Mouse (Mus musculus) CH12.LX (cell line): ENCODE measurements around the gene Fam163b. TPM values are rescaled to one million over a fixed set of nuclear protein-coding genes. Genes with fewer than 3 reads are reported as not detected.

ENCODE experiments used
- DNase-seq: peaks from one replicate; pipeline ENCODE4 v3.0.0-alpha.2; 2013; ENCODE audit errors: extremely low read depth
- H3K27ac ChIP-seq: 2 replicates; pipeline ENCODE4 v1.5.1; 2012; ENCODE audit warnings: low read depth, mild to moderate bottlenecking, control low read depth, moderate library complexity; ENCODE audit not compliant: insufficient read depth
- H3K27me3 ChIP-seq: replicated peaks from 2 replicates; pipeline ENCODE3; 2012; ENCODE audit warnings: inconsistent platforms
- H3K36me3 ChIP-seq, 2 experiments: replicated peaks in 1 of 2; 2 replicates each; pipeline versions ENCODE3 to v1.6.1; 2012; ENCODE audit warnings: inconsistent platforms in 1 of 2, low read length in 1 of 2, mild to moderate bottlenecking in 1 of 2, mixed read lengths in 1 of 2, moderate library complexity in 1 of 2; ENCODE audit not compliant: control insufficient read depth in 1 of 2, insufficient read depth in 1 of 2
- H3K4me1 ChIP-seq, 2 experiments: 2 replicates each; pipeline ENCODE4 v1.6.1; 2012; ENCODE audit warnings: inconsistent platforms in 1 of 2, moderate library complexity in 1 of 2; ENCODE audit not compliant: insufficient read depth in 2 of 2, control insufficient read depth in 1 of 2
- H3K4me2 ChIP-seq: 2 replicates; pipeline ENCODE4 v1.6.1; 2012; ENCODE audit warnings: low read depth, mild to moderate bottlenecking, control low read depth; ENCODE audit not compliant: poor library complexity, insufficient read depth, severe bottlenecking
- H3K4me3 ChIP-seq, 3 experiments: fragments of 150-350 bp in 1 of 3; sonication (generic) in 1 of 3; replicated peaks in 1 of 3; 2 replicates each; pipeline versions ENCODE3 to v1.5.1; 2011 to 2012; ENCODE audit warnings: low read depth in 2 of 3, low read length in 2 of 3, mild to moderate bottlenecking in 2 of 3, moderate library complexity in 2 of 3, control low read depth in 1 of 3, improper control_type of control experiment in 1 of 3, inconsistent platforms in 1 of 3, mixed read lengths in 1 of 3; ENCODE audit not compliant: poor library complexity in 1 of 3
- H3K79me2 ChIP-seq: replicated peaks from 2 replicates; pipeline ENCODE4 v1.6.1; 2012; ENCODE audit warnings: mild to moderate bottlenecking, moderate library complexity; ENCODE audit not compliant: control insufficient read depth, poor library complexity, insufficient read depth, severe bottlenecking; ENCODE audit errors: extremely low read depth
- H3K9ac ChIP-seq: 2 replicates; pipeline ENCODE4 v1.6.1; 2012; ENCODE audit warnings: low read depth, mild to moderate bottlenecking, control low read depth, moderate library complexity; ENCODE audit not compliant: insufficient read depth
- H3K9me3 ChIP-seq: replicated peaks from 2 replicates; pipeline ENCODE3; 2012; ENCODE audit warnings: low read length, inconsistent platforms, mixed read lengths
- E2F4 ChIP-seq: IDR thresholded peaks from 2 replicates; pipeline ENCODE4 v1.6.1; 2011; ENCODE audit warnings: low read depth, low read length, improper control_type of control experiment; ENCODE audit not compliant: insufficient replicate concordance
- HCFC1 ChIP-seq: IDR thresholded peaks from 2 replicates; pipeline ENCODE4 v1.6.1; 2012; ENCODE audit warnings: low read depth, mild to moderate bottlenecking, inconsistent platforms, low read length, improper control_type of control experiment
- IRF4 ChIP-seq: IDR thresholded peaks from 2 replicates; pipeline ENCODE4 v1.6.1; 2014; ENCODE audit warnings: low read depth, mild to moderate bottlenecking, inconsistent platforms, low read length, improper control_type of control experiment
- JUN ChIP-seq: IDR thresholded peaks from 2 replicates; pipeline ENCODE4 v1.6.1; 2011; ENCODE audit warnings: low read depth, mild to moderate bottlenecking, low read length, improper control_type of control experiment, moderate library complexity; ENCODE audit not compliant: insufficient read depth
- JUND ChIP-seq: conservative IDR thresholded peaks from 2 replicates; pipeline ENCODE4 v1.6.1; 2011; ENCODE audit warnings: low read depth, low read length, improper control_type of control experiment
- KAT2A ChIP-seq: IDR thresholded peaks from 2 replicates; pipeline ENCODE4 v1.6.1; 2012; ENCODE audit warnings: low read length, improper control_type of control experiment, inconsistent platforms; ENCODE audit not compliant: insufficient replicate concordance
- MAFK ChIP-seq: IDR thresholded peaks from 2 replicates; pipeline ENCODE4 v1.6.1; 2011; ENCODE audit warnings: low read length, improper control_type of control experiment; ENCODE audit not compliant: insufficient replicate concordance
- MAX ChIP-seq: IDR thresholded peaks from 2 replicates; pipeline ENCODE4 v1.6.1; 2011; ENCODE audit warnings: low read length, improper control_type of control experiment
- MYC ChIP-seq: IDR thresholded peaks from 2 replicates; pipeline ENCODE4 v1.6.1; 2011; ENCODE audit warnings: low read depth, mild to moderate bottlenecking, improper control_type of control experiment, low read length
- NELFE ChIP-seq: IDR thresholded peaks from 2 replicates; pipeline ENCODE4 v1.6.1; 2011; ENCODE audit warnings: low read depth, low read length, improper control_type of control experiment
- NRF1 ChIP-seq: IDR thresholded peaks from 2 replicates; pipeline ENCODE4 v1.6.1; 2014; ENCODE audit warnings: low read depth, mild to moderate bottlenecking, inconsistent platforms, low read length, improper control_type of control experiment, moderate library complexity
- PAX5 ChIP-seq: IDR thresholded peaks from 2 replicates; pipeline ENCODE4 v1.6.1; 2012; ENCODE audit warnings: low read length, inconsistent platforms, mixed read lengths
- RAD21 ChIP-seq: IDR thresholded peaks from 2 replicates; pipeline ENCODE4 v1.6.1; 2011; ENCODE audit warnings: low read depth, mild to moderate bottlenecking, low read length, improper control_type of control experiment, moderate library complexity
- SIN3A ChIP-seq: IDR thresholded peaks from 2 replicates; pipeline ENCODE4 v1.6.1; 2012; ENCODE audit warnings: low read length, improper control_type of control experiment, inconsistent platforms
- SMC3 ChIP-seq: IDR thresholded peaks from 2 replicates; pipeline ENCODE4 v1.6.1; 2011; ENCODE audit warnings: low read depth, low read length, improper control_type of control experiment
- TCF12 ChIP-seq: IDR thresholded peaks from 2 replicates; pipeline ENCODE4 v1.6.1; 2014; ENCODE audit warnings: low read depth, mild to moderate bottlenecking, inconsistent platforms, low read length, improper control_type of control experiment
- UBTF ChIP-seq: IDR thresholded peaks from 2 replicates; pipeline ENCODE4 v1.6.1; 2012; ENCODE audit warnings: low read depth, mild to moderate bottlenecking, inconsistent platforms, low read length, improper control_type of control experiment, moderate library complexity
- ZNF384 ChIP-seq: IDR thresholded peaks from 2 replicates; pipeline ENCODE4 v1.6.1; 2012; ENCODE audit warnings: low read depth, low read length, improper control_type of control experiment, inconsistent platforms
- dilution Hi-C: fragments of 300-500 bp; cut with MboI; formaldehyde crosslinking; loops from 2 replicates; pipeline ENCODE4 v1.14.3; 2020; ENCODE audit warnings: low sequenced_read_pairs; ENCODE audit not compliant: extremely low pct_unique_long_range_greater_than_20kb, extremely low pct_ligation_motif_present
- in situ Hi-C: fragments of 300-500 bp; cut with MboI; formaldehyde crosslinking; loops from 3 replicates; pipeline ENCODE4 v1.14.3; 2019; ENCODE audit warnings: low sequenced_read_pairs, low pct_ligation_motif_present, low pct_unique_long_range_greater_than_20kb, mixed read lengths
- polyA plus RNA-seq: library from polyadenylated mRNA; unstranded; fragments of >175 nt; gene quantifications from 2 replicates; pipeline ENCODE4 v1.2.1, GENCODE M21; 2012; ENCODE audit warnings: low read depth; ENCODE audit not compliant: insufficient read length
- total RNA-seq, 2 experiments: library from RNA; depleted of rRNA; stranded (reverse); fragments of 300-350 nt in 1 of 2; fragments of >200 nt in 1 of 2; gene quantifications; 2 replicates each; pipeline ENCODE4 v1.2.3; 2012 to 2014

Fam163b gene
- total and polyA plus RNA-seq, 3 experiments = not detected

DNA sequence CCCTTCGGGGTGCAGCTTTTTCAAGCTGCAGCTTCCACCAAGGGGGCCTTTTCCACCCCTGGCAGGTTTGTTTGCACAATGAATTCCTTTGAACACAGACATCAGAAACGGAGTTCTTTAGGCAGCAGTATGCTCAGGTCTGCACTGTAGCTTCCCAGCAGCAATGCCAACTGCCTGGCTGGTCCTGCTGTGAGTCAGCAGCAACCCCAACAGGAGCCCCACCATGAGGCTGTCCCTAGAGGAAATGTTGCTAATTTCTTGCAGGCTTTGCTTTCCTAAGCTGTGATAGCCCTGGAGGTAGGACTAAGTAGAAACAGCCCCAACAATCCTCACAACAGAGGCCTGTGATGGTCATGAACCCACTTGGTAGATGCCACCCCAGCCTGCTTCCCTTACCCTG lies 24.7 kb upstream of the Fam163b start:
- Histone ChIP-seq H3K4me2 (no peak overlapping the region), H3K27ac (no peak overlapping the region), H3K4me1 (peaks cover 7 to 19% of the 10 kb centered on the region in 2 experiments; a peak in 3 of 4 replicates), H3K9ac (no peak overlapping the region), H3K27me3 (peaks cover 20% of the 10 kb centered on the region), H3K36me3 (no peaks in the 10 kb centered on the region), H3K4me3 (no peak overlapping the region), H3K79me2 (no peaks in the 10 kb centered on the region), H3K9me3 (peaks cover 3% of the 10 kb centered on the region)
- in situ Hi-C loops (no loop called here), dilution Hi-C loops (no loop called here)
- TF ChIP-seq ZNF384 = no peak
- TF ChIP-seq KAT2A = no peak
- TF ChIP-seq RAD21 = no peak
- no peak for TF ChIP-seq JUND
- no peak for TF ChIP-seq SMC3
- no peak for TF ChIP-seq MAX
- TF ChIP-seq MAFK = no peak
- no peak for TF ChIP-seq HCFC1
- no peak for TF ChIP-seq IRF4
- TF ChIP-seq PAX5 = no peak
- TF ChIP-seq SIN3A = no peak
- no peak for TF ChIP-seq E2F4
- TF ChIP-seq NELFE = no peak
- no peak for TF ChIP-seq JUN
- no peak for TF ChIP-seq TCF12
- no peak for DNase-seq

DNA sequence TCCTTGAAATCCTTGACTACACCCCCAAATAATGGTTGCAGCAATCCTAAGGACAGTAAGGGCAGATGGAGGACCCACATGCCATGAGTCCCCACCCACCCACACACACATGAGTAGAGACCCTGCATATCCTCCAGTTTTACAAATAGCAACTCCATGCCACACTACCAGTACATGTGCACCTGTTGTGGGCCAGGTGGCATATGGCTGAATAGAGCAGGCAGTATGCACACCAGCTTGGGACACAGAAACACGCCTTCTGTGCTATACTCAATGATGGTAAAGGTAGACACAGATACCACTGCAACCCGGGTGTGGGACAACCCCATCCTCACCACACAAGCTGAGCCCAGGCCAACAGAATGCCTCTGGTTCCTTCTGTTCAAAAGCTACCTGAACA lies 23.8 kb upstream of the Fam163b start:
- Histone ChIP-seq H3K4me1 (peaks cover 7 to 19% of the 10 kb centered on the region in 2 experiments; a peak in 3 of 4 replicates), H3K79me2 (no peaks in the 10 kb centered on the region), H3K27ac (no peak overlapping the region), H3K4me3 (no peak overlapping the region), H3K9ac (no peak overlapping the region), H3K27me3 (peaks cover 18% of the 10 kb centered on the region), H3K4me2 (no peak overlapping the region), H3K9me3 (no peaks in the 10 kb centered on the region), H3K36me3 (no peaks in the 10 kb centered on the region)
- dilution Hi-C loops = no loop called here
- DNase-seq = no peak
- in situ Hi-C loops = no loop called here
- TF ChIP-seq NRF1 (no peak), UBTF (no peak), MYC (no peak), HCFC1 (no peak)
